Mouse (Mus musculus): ENCODE data around the gene Gipc3. TPM values are rescaled to one million over a fixed set of nuclear protein-coding genes. Genes with fewer than 3 reads are reported as not detected.
A peak's percentile ranks its signal among the peaks of the same experiment; 100 is the strongest.

Gene Gipc3
- polyA plus RNA-seq, 1 experiment, result 0.82 TPM

DNA sequence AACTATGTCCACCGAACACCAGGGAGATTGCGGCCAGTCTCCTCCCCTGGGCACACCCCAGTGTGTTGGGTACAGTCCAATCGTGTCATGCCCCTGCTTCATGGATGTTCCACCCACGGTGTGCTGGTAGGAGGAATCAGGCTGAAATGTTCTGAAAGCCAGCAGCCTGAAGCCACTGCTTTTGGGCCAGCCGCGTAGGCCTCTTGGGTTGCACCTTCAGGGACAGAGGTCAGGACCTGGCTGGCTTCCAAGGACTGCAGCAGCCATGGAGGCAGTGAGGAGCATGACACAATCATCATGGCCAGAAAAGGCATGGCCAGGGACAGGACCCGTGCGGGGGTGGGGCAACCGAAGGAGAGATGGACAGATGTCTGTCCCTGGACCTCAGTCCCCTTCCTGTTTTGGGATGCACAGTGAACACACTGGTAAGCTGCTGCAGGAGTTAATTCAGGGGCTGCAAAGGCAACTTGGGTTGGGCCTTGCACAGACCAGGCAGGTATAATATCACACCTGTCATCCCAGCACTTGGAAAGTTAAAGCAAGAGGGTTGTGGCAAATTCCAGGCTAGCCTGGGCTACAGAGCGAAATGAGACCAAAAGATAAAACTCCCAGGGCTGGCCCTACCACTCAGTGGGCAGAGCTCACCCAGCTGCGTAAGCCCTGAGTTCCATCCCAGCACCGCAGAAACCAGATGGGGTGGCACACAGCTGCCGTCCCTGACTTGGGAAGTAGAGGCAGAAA, 24.3 kb downstream of the Gipc3 start:
- H3K4me1 ChIP-seq (replicated peaks; ENCODE audit: control insufficient read depth, insufficient read depth, low read length), result peaks cover 27% of the 10 kb centered on the region
- no peak for DNase-seq
- 93% methylated on average over 13 of the region's 13 CpGs for WGBS
- H3K36me3 ChIP-seq (ENCODE audit: control insufficient read depth, insufficient read depth, low read length), result peaks cover 28% of the 10 kb centered on the region
- no peak overlapping the region for H3K27ac ChIP-seq (ENCODE audit: control insufficient read depth, insufficient read depth, low read length)
- H3K27me3 ChIP-seq (ENCODE audit: control insufficient read depth, insufficient read depth, low read length), result no peaks in the 10 kb centered on the region
- H3K4me3 ChIP-seq (ENCODE audit: control insufficient read depth, insufficient read depth, low read length), result no peak overlapping the region
- no peak for TF ChIP-seq POLR2A (IDR thresholded peaks at IDR 0.05; ENCODE audit: control insufficient read depth, extremely low read depth, insufficient read depth, low read length, poor library complexity)
- TF ChIP-seq CTCF (IDR thresholded peaks at IDR 0.05; ENCODE audit: borderline replicate concordance, control insufficient read depth, extremely low read depth, insufficient read depth, low read length, poor library complexity), result no peak

DNA sequence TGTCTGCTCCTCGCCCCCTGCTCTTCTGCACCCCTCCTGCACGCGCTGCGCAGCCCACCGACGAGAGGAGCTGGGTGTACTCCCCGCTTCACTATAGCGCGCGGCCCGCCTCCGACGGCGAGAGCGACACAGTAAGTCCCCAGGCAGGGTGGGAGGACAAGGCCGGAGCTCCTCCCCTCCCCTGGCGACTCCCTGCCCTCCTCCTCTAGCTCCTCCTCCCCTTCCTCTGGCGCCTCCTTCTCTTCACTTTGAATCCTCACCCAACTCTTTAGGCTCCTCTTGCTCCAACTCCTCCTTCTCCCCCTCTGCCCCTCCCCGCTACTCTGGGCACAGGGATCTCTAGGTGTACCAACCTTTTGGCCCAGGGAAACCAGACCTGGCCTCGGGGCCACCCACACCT, 25.8 kb downstream of the Gipc3 start:
- Histone ChIP-seq H3K36me3 (ENCODE audit: control insufficient read depth, insufficient read depth, low read length) (peaks cover 23% of the 10 kb centered on the region), H3K4me3 (ENCODE audit: control insufficient read depth, insufficient read depth, low read length) (no peak overlapping the region), H3K27me3 (ENCODE audit: control insufficient read depth, insufficient read depth, low read length) (no peaks in the 10 kb centered on the region), H3K4me1 (replicated peaks; ENCODE audit: control insufficient read depth, insufficient read depth, low read length) (peaks cover 24% of the 10 kb centered on the region), H3K27ac (ENCODE audit: control insufficient read depth, insufficient read depth, low read length) (no peak overlapping the region)
- no peak for TF ChIP-seq CTCF (IDR thresholded peaks at IDR 0.05; ENCODE audit: borderline replicate concordance, control insufficient read depth, extremely low read depth, insufficient read depth, low read length, poor library complexity)
- no peak for TF ChIP-seq POLR2A (IDR thresholded peaks at IDR 0.05; ENCODE audit: control insufficient read depth, extremely low read depth, insufficient read depth, low read length, poor library complexity)
- no peak for DNase-seq
- 70% methylated on average over 20 of the region's 20 CpGs for WGBS

GRCm38 (mm10) chr10:81316338-81317060, 26.6 kb downstream of the Gipc3 start:
- peaks cover 30% of the 10 kb centered on the region for H3K36me3 ChIP-seq (ENCODE audit: control insufficient read depth, insufficient read depth, low read length)
- no peaks in the 10 kb centered on the region for H3K27me3 ChIP-seq (ENCODE audit: control insufficient read depth, insufficient read depth, low read length)
- no peak for DNase-seq
- H3K4me1 ChIP-seq (replicated peaks; ENCODE audit: control insufficient read depth, insufficient read depth, low read length), result peaks cover 22% of the 10 kb centered on the region
- 85% methylated on average over 16 of the region's 16 CpGs for WGBS
- no peak for TF ChIP-seq POLR2A (IDR thresholded peaks at IDR 0.05; ENCODE audit: control insufficient read depth, extremely low read depth, insufficient read depth, low read length, poor library complexity)
- TF ChIP-seq CTCF (IDR thresholded peaks at IDR 0.05; ENCODE audit: borderline replicate concordance, control insufficient read depth, extremely low read depth, insufficient read depth, low read length, poor library complexity), result peak; percentile 4; the same call in 1 of the 2 replicates
- H3K27ac ChIP-seq (ENCODE audit: control insufficient read depth, insufficient read depth, low read length), result no peak overlapping the region
- no peak overlapping the region for H3K4me3 ChIP-seq (ENCODE audit: control insufficient read depth, insufficient read depth, low read length)

- 86% methylated on average over 16 of the region's 16 CpGs for WGBS
- no peak for TF ChIP-seq CTCF (IDR thresholded peaks at IDR 0.05; ENCODE audit: borderline replicate concordance, control insufficient read depth, extremely low read depth, insufficient read depth, low read length, poor library complexity)
- no peak for TF ChIP-seq POLR2A (IDR thresholded peaks at IDR 0.05; ENCODE audit: control insufficient read depth, extremely low read depth, insufficient read depth, low read length, poor library complexity)
- DNase-seq, result no peak
- no peak overlapping the region for H3K27ac ChIP-seq (ENCODE audit: control insufficient read depth, insufficient read depth, low read length)
- H3K4me3 ChIP-seq (ENCODE audit: control insufficient read depth, insufficient read depth, low read length), result no peak overlapping the region
- peaks cover 22% of the 10 kb centered on the region for H3K4me1 ChIP-seq (replicated peaks; ENCODE audit: control insufficient read depth, insufficient read depth, low read length)
- no peaks in the 10 kb centered on the region for H3K27me3 ChIP-seq (ENCODE audit: control insufficient read depth, insufficient read depth, low read length)
- peaks cover 39% of the 10 kb centered on the region for H3K36me3 ChIP-seq (ENCODE audit: control insufficient read depth, insufficient read depth, low read length)
These were observed 27.5 kb downstream of the Gipc3 start for GRCm38 (mm10) chr10:81315587-81315986.

- no peak for TF ChIP-seq CTCF (IDR thresholded peaks at IDR 0.05; ENCODE audit: borderline replicate concordance, control insufficient read depth, extremely low read depth, insufficient read depth, low read length, poor library complexity)
- no peak for TF ChIP-seq POLR2A (IDR thresholded peaks at IDR 0.05; ENCODE audit: control insufficient read depth, extremely low read depth, insufficient read depth, low read length, poor library complexity)
- Histone ChIP-seq H3K27me3 (ENCODE audit: control insufficient read depth, insufficient read depth, low read length) (no peaks in the 10 kb centered on the region), H3K4me3 (ENCODE audit: control insufficient read depth, insufficient read depth, low read length) (no peak overlapping the region), H3K27ac (ENCODE audit: control insufficient read depth, insufficient read depth, low read length) (no peak overlapping the region), H3K36me3 (ENCODE audit: control insufficient read depth, insufficient read depth, low read length) (peaks cover 53% of the 10 kb centered on the region), H3K4me1 (replicated peaks; ENCODE audit: control insufficient read depth, insufficient read depth, low read length) (peaks cover 13% of the 10 kb centered on the region)
- no peak for DNase-seq
- WGBS, result 83% methylated on average over 7 of the region's 7 CpGs
These were observed 28.9 kb downstream of the Gipc3 start for GRCm38 (mm10) chr10:81314201-81314600.

GRCm38 (mm10) chr10:81313581-81313980, 29.5 kb downstream of the Gipc3 start:
- H3K4me3 ChIP-seq (ENCODE audit: control insufficient read depth, insufficient read depth, low read length), result no peak overlapping the region
- peaks cover 59% of the 10 kb centered on the region for H3K36me3 ChIP-seq (ENCODE audit: control insufficient read depth, insufficient read depth, low read length)
- H3K27ac ChIP-seq (ENCODE audit: control insufficient read depth, insufficient read depth, low read length), result no peak overlapping the region
- H3K27me3 ChIP-seq (ENCODE audit: control insufficient read depth, insufficient read depth, low read length), result no peaks in the 10 kb centered on the region
- WGBS, result 95% methylated on average over 13 of the region's 13 CpGs
- DNase-seq, result no peak
- peaks cover 9% of the 10 kb centered on the region for H3K4me1 ChIP-seq (replicated peaks; ENCODE audit: control insufficient read depth, insufficient read depth, low read length)
- no peak for TF ChIP-seq POLR2A (IDR thresholded peaks at IDR 0.05; ENCODE audit: control insufficient read depth, extremely low read depth, insufficient read depth, low read length, poor library complexity)
- no peak for TF ChIP-seq CTCF (IDR thresholded peaks at IDR 0.05; ENCODE audit: borderline replicate concordance, control insufficient read depth, extremely low read depth, insufficient read depth, low read length, poor library complexity)

Data from thymus, adult 2 months (tissue).